Mouse (Mus musculus): ENCODE data around the gene Armc8. TPM values are rescaled to one million over a fixed set of nuclear protein-coding genes. Genes with fewer than 3 reads are reported as not detected.

Gene Armc8
- polyA plus RNA-seq, 1 experiment from 2014 or later, result 24.3 TPM

- no peaks in the 10 kb centered on the region for H3K27me3 ChIP-seq (ENCODE audit: insufficient read depth, low read length)
- H3K36me3 ChIP-seq (ENCODE audit: insufficient read depth, low read length), result peaks cover 24% of the 10 kb centered on the region
- H3K4me1 ChIP-seq (ENCODE audit: insufficient read depth, low read length), result no peaks in the 10 kb centered on the region
- 85% methylated on average over 4 of the region's 4 CpGs for WGBS
- no peaks in the 10 kb centered on the region for H3K9me3 ChIP-seq (ENCODE audit: low read length)
- H3K9ac ChIP-seq (replicated peaks; ENCODE audit: low read length), result no peak overlapping the region
- no peak for ATAC-seq (ENCODE audit: low FRiP score, low TSS enrichment)
- no peak overlapping the region for H3K4me3 ChIP-seq (ENCODE audit: low read length)
- H3K4me2 ChIP-seq (replicated peaks; ENCODE audit: low read depth, low read length), result no peak overlapping the region
- no peak overlapping the region for H3K27ac ChIP-seq (ENCODE audit: low read length)
Observed at GRCm38 (mm10) chr9:99483191-99483590, 85.5 kb downstream of the Armc8 start.

- no peaks in the 10 kb centered on the region for H3K27me3 ChIP-seq (ENCODE audit: insufficient read depth, low read length)
- no peak overlapping the region for H3K9ac ChIP-seq (replicated peaks; ENCODE audit: low read length)
- H3K4me3 ChIP-seq (ENCODE audit: low read length), result no peak overlapping the region
- 90% methylated on average over 4 of the region's 4 CpGs for WGBS
- no peak overlapping the region for H3K27ac ChIP-seq (ENCODE audit: low read length)
- H3K4me1 ChIP-seq (ENCODE audit: insufficient read depth, low read length), result no peaks in the 10 kb centered on the region
- peaks cover 14% of the 10 kb centered on the region for H3K36me3 ChIP-seq (ENCODE audit: insufficient read depth, low read length)
- no peaks in the 10 kb centered on the region for H3K9me3 ChIP-seq (ENCODE audit: low read length)
- no peak overlapping the region for H3K4me2 ChIP-seq (replicated peaks; ENCODE audit: low read depth, low read length)
- ATAC-seq (ENCODE audit: low FRiP score, low TSS enrichment), result no peak
Observed at GRCm38 (mm10) chr9:99480764-99481163, 87.9 kb downstream of the Armc8 start.

GRCm38 (mm10) chr9:99479181-99479711 lies 89.5 kb downstream of the Armc8 start:
- Histone ChIP-seq H3K4me2 (replicated peaks; ENCODE audit: low read depth, low read length) (no peak overlapping the region), H3K27me3 (ENCODE audit: insufficient read depth, low read length) (no peaks in the 10 kb centered on the region), H3K27ac (ENCODE audit: low read length) (no peak overlapping the region), H3K36me3 (ENCODE audit: insufficient read depth, low read length) (peaks cover 21% of the 10 kb centered on the region; the same call in 1 of the 2 replicates), H3K4me3 (ENCODE audit: low read length) (no peak overlapping the region), H3K9me3 (ENCODE audit: low read length) (no peaks in the 10 kb centered on the region), H3K4me1 (ENCODE audit: insufficient read depth, low read length) (no peaks in the 10 kb centered on the region), H3K9ac (replicated peaks; ENCODE audit: low read length) (no peak overlapping the region)
- WGBS, result 58% methylated on average over 9 of the region's 9 CpGs
- ATAC-seq (ENCODE audit: low FRiP score, low TSS enrichment), result no peak

- no peaks in the 10 kb centered on the region for H3K9me3 ChIP-seq (ENCODE audit: low read length)
- no peak for ATAC-seq (ENCODE audit: low FRiP score, low TSS enrichment)
- no peak overlapping the region for H3K27ac ChIP-seq (ENCODE audit: low read length)
- H3K4me2 ChIP-seq (replicated peaks; ENCODE audit: low read depth, low read length), result no peak overlapping the region
- WGBS, result 51% methylated on average over 7 of the region's 7 CpGs
- no peak overlapping the region for H3K4me3 ChIP-seq (ENCODE audit: low read length)
- H3K27me3 ChIP-seq (ENCODE audit: insufficient read depth, low read length), result no peaks in the 10 kb centered on the region
- H3K4me1 ChIP-seq (ENCODE audit: insufficient read depth, low read length), result no peaks in the 10 kb centered on the region
- no peak overlapping the region for H3K9ac ChIP-seq (replicated peaks; ENCODE audit: low read length)
- H3K36me3 ChIP-seq (ENCODE audit: insufficient read depth, low read length), result peaks cover 8% of the 10 kb centered on the region; the same call in 1 of the 2 replicates
Observed at GRCm38 (mm10) chr9:99471334-99471733, 97.4 kb downstream of the Armc8 start.

GRCm38 (mm10) chr9:99470347-99471092 lies 98.2 kb downstream of the Armc8 start:
- no peak overlapping the region for H3K4me3 ChIP-seq (ENCODE audit: low read length)
- H3K36me3 ChIP-seq (ENCODE audit: insufficient read depth, low read length), result 0 out of 2 replicates have a peak, but pooled peaks cover 7% of the 10 kb centered on the region
- no peak for ATAC-seq (ENCODE audit: low FRiP score, low TSS enrichment)
- no peaks in the 10 kb centered on the region for H3K4me1 ChIP-seq (ENCODE audit: insufficient read depth, low read length)
- H3K4me2 ChIP-seq (replicated peaks; ENCODE audit: low read depth, low read length), result no peak overlapping the region
- no peak overlapping the region for H3K9ac ChIP-seq (replicated peaks; ENCODE audit: low read length)
- WGBS, result 47% methylated on average over 16 of the region's 16 CpGs
- no peak overlapping the region for H3K27ac ChIP-seq (ENCODE audit: low read length)
- H3K9me3 ChIP-seq (ENCODE audit: low read length), result no peaks in the 10 kb centered on the region
- no peaks in the 10 kb centered on the region for H3K27me3 ChIP-seq (ENCODE audit: insufficient read depth, low read length)

- H3K27ac ChIP-seq (ENCODE audit: low read length), result no peak overlapping the region
- no peak overlapping the region for H3K9ac ChIP-seq (replicated peaks; ENCODE audit: low read length)
- ATAC-seq (ENCODE audit: low FRiP score, low TSS enrichment), result peak; percentile 29; the same call in 1 of the 2 replicates
- H3K4me3 ChIP-seq (ENCODE audit: low read length), result no peak overlapping the region
- H3K9me3 ChIP-seq (ENCODE audit: low read length), result no peaks in the 10 kb centered on the region
- WGBS, result 60% methylated on average over 8 of the region's 8 CpGs
- no peak overlapping the region for H3K4me2 ChIP-seq (replicated peaks; ENCODE audit: low read depth, low read length)
- H3K36me3 ChIP-seq (ENCODE audit: insufficient read depth, low read length), result 0 out of 2 replicates have a peak, but pooled peaks cover 2% of the 10 kb centered on the region
- H3K27me3 ChIP-seq (ENCODE audit: insufficient read depth, low read length), result no peaks in the 10 kb centered on the region
- no peaks in the 10 kb centered on the region for H3K4me1 ChIP-seq (ENCODE audit: insufficient read depth, low read length)
Observed at GRCm38 (mm10) chr9:99469681-99470273, 98.9 kb downstream of the Armc8 start.

GRCm38 (mm10) chr9:99468572-99468971 lies 100.1 kb downstream of the Armc8 start:
- no peaks in the 10 kb centered on the region for H3K4me1 ChIP-seq (ENCODE audit: insufficient read depth, low read length)
- H3K27ac ChIP-seq (ENCODE audit: low read length), result no peak overlapping the region
- no peak for ATAC-seq (ENCODE audit: low FRiP score, low TSS enrichment)
- no peak overlapping the region for H3K4me2 ChIP-seq (replicated peaks; ENCODE audit: low read depth, low read length)
- WGBS, result 72% methylated on average over 9 of the region's 9 CpGs
- H3K4me3 ChIP-seq (ENCODE audit: low read length), result no peak overlapping the region
- H3K9me3 ChIP-seq (ENCODE audit: low read length), result no peaks in the 10 kb centered on the region
- H3K36me3 ChIP-seq (ENCODE audit: insufficient read depth, low read length), result no peaks in the 10 kb centered on the region
- H3K9ac ChIP-seq (replicated peaks; ENCODE audit: low read length), result no peak overlapping the region
- no peaks in the 10 kb centered on the region for H3K27me3 ChIP-seq (ENCODE audit: insufficient read depth, low read length)

- no peak for ATAC-seq (ENCODE audit: low FRiP score, low TSS enrichment)
- Histone ChIP-seq H3K4me2 (replicated peaks; ENCODE audit: low read depth, low read length) (no peak overlapping the region), H3K4me3 (ENCODE audit: low read length) (no peak overlapping the region)
Observed at GRCm38 (mm10) chr9:99464876-99465275, 103.8 kb downstream of the Armc8 start.

GRCm38 (mm10) chr9:99459730-99460129 lies 109.0 kb downstream of the Armc8 start:
- Histone ChIP-seq H3K4me1 (ENCODE audit: insufficient read depth, low read length) (no peaks in the 10 kb centered on the region), H3K4me3 (ENCODE audit: low read length) (no peak overlapping the region), H3K9ac (replicated peaks; ENCODE audit: low read length) (no peak overlapping the region), H3K9me3 (ENCODE audit: low read length) (no peaks in the 10 kb centered on the region), H3K36me3 (ENCODE audit: insufficient read depth, low read length) (no peaks in the 10 kb centered on the region), H3K27me3 (ENCODE audit: insufficient read depth, low read length) (no peaks in the 10 kb centered on the region; the same call in 1 of the 2 replicates), H3K4me2 (replicated peaks; ENCODE audit: low read depth, low read length) (no peak overlapping the region), H3K27ac (ENCODE audit: low read length) (no peak overlapping the region)
- WGBS, result 90% methylated on average over 4 of the region's 4 CpGs
- ATAC-seq (ENCODE audit: low FRiP score, low TSS enrichment), result no peak

More at GRCm38 (mm10) chr9:99464876-99465275, 103.8 kb downstream of the Armc8 start:
- no peak overlapping the region for H3K9ac ChIP-seq (replicated peaks; ENCODE audit: low read length)
- H3K27me3 ChIP-seq (ENCODE audit: insufficient read depth, low read length), result no peaks in the 10 kb centered on the region
- no peak overlapping the region for H3K27ac ChIP-seq (ENCODE audit: low read length)
- 85% methylated on average over 6 of the region's 6 CpGs for WGBS
- no peaks in the 10 kb centered on the region for H3K4me1 ChIP-seq (ENCODE audit: insufficient read depth, low read length)
- H3K9me3 ChIP-seq (ENCODE audit: low read length), result no peaks in the 10 kb centered on the region
- no peaks in the 10 kb centered on the region for H3K36me3 ChIP-seq (ENCODE audit: insufficient read depth, low read length)

All from kidney, embryonic 16.5 days (tissue).